In the genomic region with DNA sequence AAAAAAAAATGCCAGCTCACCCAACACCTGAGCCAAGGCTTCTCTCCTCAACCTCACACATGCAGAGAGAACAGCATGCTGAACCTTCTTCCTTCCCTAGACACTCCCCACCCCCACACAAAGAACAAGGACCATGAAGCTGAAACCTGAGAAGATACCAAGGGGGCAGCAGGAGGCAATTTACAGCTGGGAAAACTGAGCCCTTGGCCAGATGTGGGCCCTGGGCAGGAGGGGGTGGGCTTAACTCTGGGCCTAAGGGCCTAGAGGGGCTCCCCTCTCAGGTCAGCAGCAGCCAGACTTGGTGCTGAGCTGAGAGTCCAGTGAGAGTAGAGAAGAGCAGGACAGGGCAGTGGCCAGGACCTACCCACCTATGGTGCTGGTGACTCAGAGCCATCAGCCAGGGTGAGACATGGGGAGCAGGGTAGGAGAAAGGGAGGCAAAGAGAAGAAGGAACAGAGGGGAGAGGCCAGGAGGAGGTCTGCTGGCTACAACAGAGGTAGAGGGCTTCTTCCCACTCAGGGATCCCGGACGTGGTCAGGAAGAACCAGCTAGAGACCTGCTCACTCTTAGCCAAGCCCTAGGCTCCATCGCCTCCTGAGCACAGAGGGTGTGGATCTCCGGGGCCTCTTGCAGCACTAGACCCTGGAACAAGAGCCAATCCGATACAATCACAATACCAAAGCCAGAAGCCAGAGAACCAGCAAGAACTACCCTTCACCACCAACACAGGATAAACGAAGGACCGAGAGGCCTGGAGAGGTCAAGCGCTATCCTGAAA, we compare ENCODE assay signal across 11 mouse cellular contexts. TPM values are rescaled to one million over a fixed set of nuclear protein-coding genes. Genes with fewer than 3 reads are reported as not detected.
DNase-seq lines count a peak whose midpoint lies in the region; ATAC-seq lines count a peak whose summit lies in the region.
"Had no signal": no experiment of that assay in that cellular context is flagged by ENCODE, and none has a peak within 500 bp of the region (broad histone marks: within the 10 kb centered on the region; RNA-seq: fewer than 3 reads in every experiment).

No protein-coding gene starts in this region.

- DNase-seq in hindbrain, embryonic 11.5 days (ENCODE audit: low spot score) = no peak
- peak; percentile 33 to 43 for DNase-seq in cerebellum, postnatal 25 days
- DNase-seq in embryo, embryonic 9.5 days (ENCODE audit: extremely low spot score) = peak; percentile 66
- DNase-seq in limb, embryonic 11.5 days (ENCODE audit: low spot score) = peak; percentile 76
- DNase-seq in thymus, adult 18-20 months = no peak
- no peak for DNase-seq in left cerebral cortex, postnatal 10 days (ENCODE audit: extremely low spot score in 1 of 2, low spot score in 2 of 2)
- DNase-seq in kidney, adult 9 months = no peak
- DNase-seq: adrenal gland, adult 8-10 months had no signal

- H3K27ac ChIP-seq in hindbrain, embryonic 12.5 days = peak overlapping the region; percentile 55; the same call in 1 of the 2 replicates
- H3K27ac ChIP-seq in hindbrain, embryonic 11.5 days (ENCODE audit: low read depth, low read length) = no peak overlapping the region
- H3K27ac ChIP-seq in limb, embryonic 11.5 days (replicated peaks; ENCODE audit: low read depth, low read length) = peak overlapping the region; percentile 87

- H3K4me3 ChIP-seq in hindbrain, embryonic 12.5 days = no peak overlapping the region
- H3K4me3 ChIP-seq in hindbrain, embryonic 11.5 days (ENCODE audit: low read depth, low read length) = no peak overlapping the region
- H3K4me3 ChIP-seq in limb, embryonic 11.5 days (ENCODE audit: low read depth, low read length) = no peak overlapping the region

- peaks cover 49% of the 10 kb centered on the region for H3K4me1 ChIP-seq in hindbrain, embryonic 12.5 days
- H3K4me1 ChIP-seq in hindbrain, embryonic 11.5 days (replicated peaks; ENCODE audit: control insufficient read depth, insufficient read depth, low read length) = no peaks in the 10 kb centered on the region; the same call in 1 of the 2 replicates
- peaks cover 51% of the 10 kb centered on the region for H3K4me1 ChIP-seq in limb, embryonic 11.5 days (ENCODE audit: control insufficient read depth, insufficient read depth, low read length)

- no peak overlapping the region for H3K9ac ChIP-seq in hindbrain, embryonic 12.5 days
- H3K9ac ChIP-seq in hindbrain, embryonic 11.5 days (ENCODE audit: low read depth, low read length) = no peak overlapping the region
- H3K9ac ChIP-seq in limb, embryonic 11.5 days (ENCODE audit: low read length) = no peak overlapping the region

- H3K9me3 ChIP-seq in hindbrain, embryonic 12.5 days (replicated peaks) = no peaks in the 10 kb centered on the region
- no peaks in the 10 kb centered on the region for H3K9me3 ChIP-seq in hindbrain, embryonic 11.5 days (ENCODE audit: control insufficient read depth, low read length)
- no peaks in the 10 kb centered on the region for H3K9me3 ChIP-seq in limb, embryonic 11.5 days (ENCODE audit: control insufficient read depth, low read length)

- 64% methylated on average over 8 of the region's 8 CpGs for WGBS in hindbrain, embryonic 12.5 days
- WGBS in hindbrain, embryonic 11.5 days = 70% methylated on average over 8 of the region's 8 CpGs
- WGBS in limb, embryonic 11.5 days = 47% methylated on average over 8 of the region's 8 CpGs

- intact Hi-C loops in left cerebral cortex, postnatal 10 days (cut with DNase I) = no loop called here

- H3K27me3 ChIP-seq in hindbrain, embryonic 12.5 days = no peaks in the 10 kb centered on the region
- no peaks in the 10 kb centered on the region for H3K27me3 ChIP-seq in hindbrain, embryonic 11.5 days (ENCODE audit: control insufficient read depth, insufficient read depth, low read length)
- no peaks in the 10 kb centered on the region for H3K27me3 ChIP-seq in limb, embryonic 11.5 days (ENCODE audit: control insufficient read depth, insufficient read depth, low read length)

- no peak overlapping the region for H3K4me2 ChIP-seq in hindbrain, embryonic 12.5 days (replicated peaks)
- no peak overlapping the region for H3K4me2 ChIP-seq in hindbrain, embryonic 11.5 days (replicated peaks; ENCODE audit: low read depth, low read length)
- peak overlapping the region; percentile 28; the same call in 1 of the 2 replicates for H3K4me2 ChIP-seq in limb, embryonic 11.5 days (ENCODE audit: low read depth, severe bottlenecking)
- H3K4me2 ChIP-seq: liver, embryonic 11.5 days had no signal

- no peaks in the 10 kb centered on the region for H3K36me3 ChIP-seq in hindbrain, embryonic 12.5 days
- no peaks in the 10 kb centered on the region for H3K36me3 ChIP-seq in hindbrain, embryonic 11.5 days (ENCODE audit: control insufficient read depth, insufficient read depth, low read length)
- H3K36me3 ChIP-seq in limb, embryonic 11.5 days (ENCODE audit: control insufficient read depth, insufficient read depth, low read length) = no peaks in the 10 kb centered on the region
- H3K36me3 ChIP-seq: G1E had no signal

- no peak for ATAC-seq in hindbrain, embryonic 12.5 days (ENCODE audit: low FRiP score)
- ATAC-seq in hindbrain, embryonic 11.5 days (ENCODE audit: low FRiP score) = no peak
- peak; percentile 71 for ATAC-seq in limb, embryonic 11.5 days (ENCODE audit: insufficient number of reproducible peaks, low FRiP score, low TSS enrichment, low read depth)

RNA-seq across cellular contexts. Expression of a gene that starts 54.5 kb away (rescaled TPM):
- 63.4 and 71.6 TPM in 2 replicates for polyA plus RNA-seq in hindbrain, embryonic 12.5 days (2016; fragmentation: Nextera tagmentation; extraction: Ambion mirVana)
- 46.2 and 48.9 TPM in 2 replicates for polyA plus RNA-seq in hindbrain, embryonic 11.5 days (2014; fragmentation: Nextera tagmentation; extraction: Ambion mirVana)
- 68.2 and 77.2 TPM in 2 replicates for polyA plus RNA-seq in limb, embryonic 11.5 days (2014; fragmentation: Nextera tagmentation; extraction: Ambion mirVana)
- 10 to 100 TPM; 84.7 to 89.1 TPM for total RNA-seq in left cerebral cortex, postnatal 10 days (2021)
- polyA plus RNA-seq: G1E had no signal

Comparison
In these comparisons a context has a peak if more than half of its experiments do, and no peak if none do; other contexts are left out.
1. DNase-seq: peak in cerebellum, postnatal 25 days (2 of 2), embryo, embryonic 9.5 days (single experiment) and limb, embryonic 11.5 days (single experiment); none in hindbrain, embryonic 11.5 days (single experiment), thymus, adult 18-20 months (0 of 2), left cerebral cortex, postnatal 10 days (0 of 2) and kidney, adult 9 months (single experiment).